Mouse (Mus musculus) neural tube, embryonic 12.5 days (tissue): ENCODE results near the gene Gm20388. TPM values are rescaled to one million over a fixed set of nuclear protein-coding genes. Genes with fewer than 3 reads are reported as not detected.

ENCODE experiments used
- ATAC-seq: fragments of 200-750 bp; cut with Nextera tagmentation; 2 replicates; pipeline ENCODE4 v1.8.0; 2017; ENCODE audit warnings: low read depth, mild to moderate bottlenecking, moderate TSS enrichment, moderate library complexity; ENCODE audit not compliant: low FRiP score
- H3K27ac ChIP-seq: fragments of 300-500 bp; sonication (generic); 2 replicates; pipeline ENCODE4 v1.5.1; 2016
- H3K27me3 ChIP-seq: fragments of 300-500 bp; sonication (generic); replicated peaks from 2 replicates; pipeline ENCODE4 v1.6.1; 2016; ENCODE audit warnings: mild to moderate bottlenecking
- H3K36me3 ChIP-seq: fragments of 300-500 bp; sonication (generic); 2 replicates; pipeline ENCODE4 v1.6.1; 2016; ENCODE audit warnings: mild to moderate bottlenecking
- H3K4me1 ChIP-seq: fragments of 300-500 bp; sonication (generic); 2 replicates; pipeline ENCODE4 v1.6.1; 2016
- H3K4me2 ChIP-seq: fragments of 300-500 bp; sonication (generic); replicated peaks from 2 replicates; pipeline ENCODE4 v1.6.1; 2016; ENCODE audit warnings: mild to moderate bottlenecking
- H3K4me3 ChIP-seq: fragments of 300-500 bp; sonication (generic); 2 replicates; pipeline ENCODE4 v1.5.1; 2016
- H3K9ac ChIP-seq: fragments of 300-500 bp; sonication (generic); 2 replicates; pipeline ENCODE4 v1.6.1; 2016; ENCODE audit warnings: mild to moderate bottlenecking
- H3K9me3 ChIP-seq: fragments of 300-500 bp; sonication (generic); 2 replicates; pipeline ENCODE4 v1.6.1; 2016; ENCODE audit warnings: mild to moderate bottlenecking
- WGBS: fragments of 180-500 bp; shearing (Covaris S2); methylation state at CpG from one replicate; pipeline ENCODE4 v1.1.7; 2016; 5-methylcytosine and 5-hydroxymethylcytosine counted together
- polyA plus RNA-seq: library from polyadenylated mRNA; unstranded; fragments of >200 nt; fragmentation: Nextera tagmentation; extraction: Ambion mirVana; gene quantifications from 2 replicates; pipeline ENCODE4 v1.2.1, GENCODE M21; 2016

Gm20388 gene
- polyA plus RNA-seq, 1 experiment from 2014 or later, result not detected

DNA sequence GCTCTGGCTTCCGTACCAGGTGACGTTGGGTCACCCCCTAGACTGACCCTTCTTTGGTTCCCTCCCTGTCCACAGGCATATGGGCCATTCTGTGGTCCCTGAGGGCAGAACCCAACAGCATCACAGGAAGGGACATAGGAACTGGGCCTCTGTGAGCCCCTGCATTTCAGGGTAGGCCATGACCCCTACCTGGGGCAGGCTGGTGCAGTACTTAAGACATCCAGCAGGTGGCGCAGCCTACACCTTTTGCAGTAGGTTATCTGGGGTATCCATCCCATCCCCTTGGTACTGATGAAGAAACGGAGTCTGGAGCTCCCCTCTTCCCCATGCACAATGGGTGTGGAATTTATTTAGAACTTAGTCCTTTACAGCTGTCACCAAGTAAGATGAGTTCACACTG is 1783.8 kb downstream of the Gm20388 start:
- Histone ChIP-seq H3K9me3 (no peaks in the 10 kb centered on the region), H3K9ac (no peak overlapping the region), H3K4me3 (no peak overlapping the region), H3K4me1 (peaks cover 10% of the 10 kb centered on the region), H3K36me3 (no peaks in the 10 kb centered on the region), H3K4me2 (no peak overlapping the region), H3K27me3 (no peaks in the 10 kb centered on the region), H3K27ac (no peak overlapping the region)
- no peak for ATAC-seq
- 50% methylated on average over 4 of the region's 4 CpGs for WGBS

DNA sequence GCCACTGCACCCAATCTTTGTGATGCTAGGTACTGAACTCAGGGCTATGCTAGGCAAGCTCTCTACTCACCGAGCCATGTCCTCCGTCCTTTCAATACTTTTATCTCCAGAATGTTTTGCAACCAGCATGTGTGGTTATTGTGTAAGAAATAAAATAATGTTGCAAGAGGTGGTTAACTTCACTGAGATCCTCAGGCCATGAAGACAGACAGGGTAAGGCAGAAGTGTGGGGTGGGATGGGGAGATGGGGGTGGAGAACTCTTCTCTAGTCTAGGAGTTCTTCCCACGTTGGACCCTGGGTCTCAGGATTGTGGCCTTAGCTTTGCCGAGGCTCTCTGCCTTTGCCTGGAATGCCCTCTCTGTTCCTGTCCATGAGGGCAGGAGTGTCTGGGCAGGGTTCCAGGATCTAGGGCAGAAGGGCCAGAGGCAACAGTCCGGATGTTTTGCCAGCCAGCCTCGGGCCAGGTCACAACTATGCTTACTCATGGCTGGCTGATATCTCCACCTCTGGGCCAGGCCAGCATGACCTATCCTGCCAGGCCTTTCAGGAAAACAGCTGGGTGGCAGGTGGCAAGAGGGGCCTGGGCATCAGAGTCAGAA is 1785.0 kb downstream of the Gm20388 start:
- 84% methylated on average over 6 of the region's 6 CpGs for WGBS
- no peak overlapping the region for H3K9ac ChIP-seq
- no peaks in the 10 kb centered on the region for H3K27me3 ChIP-seq

DNA sequence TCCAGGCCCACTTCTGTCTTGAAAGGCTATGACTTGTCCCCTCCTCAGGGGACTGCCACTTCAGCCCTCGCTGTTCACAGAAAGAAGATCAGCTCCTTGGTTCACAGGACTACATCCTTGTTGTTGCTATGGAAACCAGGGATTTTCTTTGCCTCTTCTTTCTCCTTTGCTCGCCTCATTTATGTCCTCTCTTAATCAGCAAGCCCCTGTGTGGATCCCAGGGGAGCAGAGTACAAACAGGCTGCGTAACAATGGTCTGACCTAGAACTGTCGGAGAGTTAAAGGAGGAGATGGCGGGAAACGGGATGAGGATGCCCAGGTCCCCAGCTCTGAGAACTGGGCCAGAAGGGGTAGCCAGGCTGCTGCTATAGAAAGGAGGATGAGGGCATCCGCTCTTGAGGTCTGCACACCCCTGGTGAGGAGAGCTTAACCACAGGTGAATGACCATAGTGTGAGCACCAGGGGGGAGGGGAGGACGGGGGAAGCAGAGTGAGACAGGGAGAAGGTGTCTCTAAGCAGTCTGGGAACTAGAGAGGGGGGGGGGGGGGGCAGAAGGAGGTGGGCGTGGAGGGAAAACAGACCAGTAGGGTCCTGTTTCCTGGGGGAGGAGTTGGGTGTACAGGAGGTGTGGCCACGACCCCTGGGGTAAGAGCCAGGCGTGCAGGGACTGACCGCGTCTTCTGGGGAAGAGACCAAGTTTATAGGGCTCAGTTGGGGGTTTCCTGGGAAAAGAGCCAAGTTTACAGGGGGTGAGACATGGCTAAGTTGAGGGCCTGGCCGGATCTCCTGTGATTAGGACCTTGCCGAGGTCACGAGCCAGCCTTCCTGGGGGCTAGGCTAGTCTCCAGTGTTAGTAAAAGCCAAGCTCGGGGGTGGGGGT is 1787.3 kb downstream of the Gm20388 start:
- no peaks in the 10 kb centered on the region for H3K27me3 ChIP-seq
- H3K4me3 ChIP-seq, result no peak overlapping the region
- ATAC-seq, result peak; percentile 56; the same call in 1 of the 2 replicates
- 2% methylated on average over 16 of the region's 17 CpGs for WGBS
- H3K4me1 ChIP-seq, result peaks cover 10% of the 10 kb centered on the region
- H3K27ac ChIP-seq, result no peak overlapping the region
- peak overlapping the region; percentile 13; the same call in 1 of the 2 replicates for H3K9ac ChIP-seq
- no peaks in the 10 kb centered on the region for H3K36me3 ChIP-seq
- no peaks in the 10 kb centered on the region for H3K9me3 ChIP-seq
- H3K4me2 ChIP-seq, result peak overlapping the region; percentile 48

More for the DNA sequence above, 1785.0 kb downstream of the Gm20388 start:
- no peaks in the 10 kb centered on the region for H3K9me3 ChIP-seq
- no peak overlapping the region for H3K4me2 ChIP-seq
- H3K4me1 ChIP-seq, result peaks cover 10% of the 10 kb centered on the region
- no peak overlapping the region for H3K27ac ChIP-seq
- no peak for ATAC-seq
- no peaks in the 10 kb centered on the region for H3K36me3 ChIP-seq
- H3K4me3 ChIP-seq, result no peak overlapping the region

DNA sequence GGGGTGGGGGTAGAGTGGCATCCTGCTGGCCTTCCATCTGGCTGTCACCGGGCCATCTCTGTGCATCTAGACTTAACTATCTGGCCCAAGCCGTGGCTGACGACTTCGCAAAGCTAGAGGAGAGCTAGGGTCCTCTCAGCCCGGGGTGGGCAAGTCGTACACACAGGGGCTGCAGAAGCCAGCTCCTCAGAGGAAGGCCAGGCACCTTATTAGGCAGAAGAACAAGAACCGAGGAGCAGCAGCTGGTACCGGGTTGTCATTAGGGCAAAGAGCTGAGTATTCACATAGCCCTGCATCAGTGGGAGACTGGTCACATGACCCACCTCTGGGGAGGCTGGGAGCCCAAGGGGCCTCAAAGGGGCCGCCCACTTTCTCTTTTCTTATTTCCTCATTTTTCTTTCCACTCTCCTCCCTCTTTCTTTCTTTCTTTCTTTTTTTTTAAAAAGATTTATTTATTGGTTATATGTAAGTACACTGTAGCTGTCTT is 1788.0 kb downstream of the Gm20388 start:
- H3K27ac ChIP-seq, result no peak overlapping the region
- H3K9ac ChIP-seq, result peak overlapping the region; percentile 13; the same call in 1 of the 2 replicates
- H3K4me1 ChIP-seq, result peaks cover 10% of the 10 kb centered on the region
- WGBS, result 9% methylated on average over 9 of the region's 9 CpGs
- no peaks in the 10 kb centered on the region for H3K36me3 ChIP-seq
- peak overlapping the region; percentile 48 for H3K4me2 ChIP-seq
- peak; percentile 41; the same call in 1 of the 2 replicates for ATAC-seq
- no peak overlapping the region for H3K4me3 ChIP-seq
- H3K9me3 ChIP-seq, result no peaks in the 10 kb centered on the region
- no peaks in the 10 kb centered on the region for H3K27me3 ChIP-seq

DNA sequence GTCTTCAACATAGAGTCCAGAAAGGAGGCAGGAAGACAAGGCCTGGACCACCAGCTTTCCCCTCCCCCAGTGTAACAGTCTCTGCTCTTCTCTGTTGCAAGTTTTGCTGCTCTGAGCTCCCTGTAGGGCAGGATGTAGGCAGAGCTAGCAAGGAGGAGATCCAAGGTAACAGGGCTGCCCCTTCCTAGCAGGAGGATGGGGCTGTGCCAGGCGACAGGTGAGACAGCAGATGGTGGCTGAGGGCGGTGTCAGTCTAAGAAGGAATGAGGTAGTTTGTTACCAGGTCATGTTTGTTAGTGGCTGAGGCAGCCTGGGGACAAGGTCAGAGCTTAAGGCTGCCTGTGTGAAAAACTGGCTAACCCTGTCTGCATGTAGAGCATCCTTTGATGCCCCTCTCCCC is 1789.3 kb downstream of the Gm20388 start:
- WGBS, result 94% methylated on average over 2 of the region's 2 CpGs
- H3K36me3 ChIP-seq, result no peaks in the 10 kb centered on the region
- ATAC-seq, result no peak

DNA sequence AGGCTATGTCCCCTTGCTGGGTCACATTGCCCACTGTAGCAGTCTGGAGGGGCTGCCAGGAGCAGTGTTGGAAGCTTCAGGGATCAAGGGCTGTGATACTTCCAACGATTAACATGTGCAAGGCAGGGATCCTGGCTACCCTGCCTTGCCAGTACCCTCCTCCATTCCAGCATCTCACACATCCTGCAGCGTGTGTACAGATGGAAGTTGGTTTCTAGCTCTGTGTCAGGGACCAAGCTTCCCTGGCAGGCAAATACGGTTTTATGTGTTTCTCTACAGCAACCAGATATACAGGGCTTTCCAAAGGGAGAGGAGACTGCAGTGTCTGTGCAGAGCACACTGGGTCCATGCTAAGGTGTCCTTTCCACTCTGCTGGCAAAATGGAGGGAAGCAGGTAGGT is 1794.5 kb downstream of the Gm20388 start:
- Histone ChIP-seq H3K4me1 (no peaks in the 10 kb centered on the region; the same call in 1 of the 2 replicates), H3K4me3 (no peak overlapping the region), H3K27me3 (no peaks in the 10 kb centered on the region; the same call in 1 of the 2 replicates), H3K36me3 (no peaks in the 10 kb centered on the region), H3K9me3 (no peaks in the 10 kb centered on the region), H3K9ac (no peak overlapping the region), H3K27ac (no peak overlapping the region), H3K4me2 (no peak overlapping the region)
- ATAC-seq, result no peak
- WGBS, result 69% methylated on average over 3 of the region's 3 CpGs

More for the DNA sequence above, 1789.3 kb downstream of the Gm20388 start:
- Histone ChIP-seq H3K4me1 (peaks cover 10% of the 10 kb centered on the region), H3K4me3 (no peak overlapping the region), H3K4me2 (no peak overlapping the region), H3K9ac (no peak overlapping the region), H3K9me3 (no peaks in the 10 kb centered on the region), H3K27ac (no peak overlapping the region), H3K27me3 (no peaks in the 10 kb centered on the region)

DNA sequence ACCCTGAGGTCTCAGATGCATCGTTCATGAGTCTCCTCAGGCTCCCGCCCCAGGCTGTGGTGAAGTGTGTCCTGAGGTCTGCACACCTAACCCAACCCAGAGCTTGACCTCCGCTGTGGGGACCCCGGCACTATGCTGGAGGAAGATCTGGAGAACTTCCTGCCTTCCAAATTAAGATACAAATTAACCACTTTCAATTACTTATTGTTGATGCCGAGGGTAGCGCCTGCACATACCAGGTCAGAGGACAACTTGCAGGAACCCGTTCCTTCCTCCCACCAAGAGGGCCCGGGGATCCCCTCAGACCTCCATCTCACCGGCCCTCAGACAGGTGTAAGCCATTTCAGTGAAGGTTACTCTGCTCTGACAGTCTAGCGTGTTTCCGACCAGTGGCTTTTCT is 1796.3 kb downstream of the Gm20388 start:
- no peaks in the 10 kb centered on the region for H3K36me3 ChIP-seq
- no peak overlapping the region for H3K27ac ChIP-seq
- 89% methylated on average over 11 of the region's 11 CpGs for WGBS
- no peak overlapping the region for H3K4me3 ChIP-seq
- H3K4me1 ChIP-seq, result no peaks in the 10 kb centered on the region; the same call in 1 of the 2 replicates
- H3K4me2 ChIP-seq, result no peak overlapping the region
- H3K27me3 ChIP-seq, result no peaks in the 10 kb centered on the region; the same call in 1 of the 2 replicates
- no peaks in the 10 kb centered on the region for H3K9me3 ChIP-seq
- no peak for ATAC-seq
- no peak overlapping the region for H3K9ac ChIP-seq

DNA sequence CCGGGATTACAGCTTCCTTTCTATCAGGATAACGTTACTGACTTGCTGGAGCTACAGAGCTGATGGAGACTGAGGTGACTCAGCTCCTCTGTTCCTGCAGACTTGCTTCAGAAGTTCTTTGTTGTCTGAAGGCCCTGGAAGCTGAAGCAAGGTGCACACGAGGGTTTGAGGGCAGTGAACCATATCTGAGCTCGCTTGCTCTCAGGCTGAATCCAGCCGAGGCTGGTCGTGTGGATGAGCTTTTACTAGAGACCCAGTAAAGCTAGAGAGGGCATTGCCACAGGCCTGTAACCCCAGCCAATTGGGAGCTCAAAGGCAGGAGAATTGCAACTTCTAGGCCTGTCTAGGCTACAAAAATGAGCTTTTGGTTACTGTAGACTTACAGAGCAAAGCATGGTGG is 1797.8 kb downstream of the Gm20388 start:
- no peaks in the 10 kb centered on the region; the same call in 1 of the 2 replicates for H3K4me1 ChIP-seq
- no peaks in the 10 kb centered on the region for H3K36me3 ChIP-seq
- 67% methylated on average over 6 of the region's 6 CpGs for WGBS
- H3K27me3 ChIP-seq, result no peaks in the 10 kb centered on the region; the same call in 1 of the 2 replicates
- no peaks in the 10 kb centered on the region for H3K9me3 ChIP-seq
- H3K27ac ChIP-seq, result no peak overlapping the region
- no peak for ATAC-seq
- no peak overlapping the region for H3K9ac ChIP-seq
- H3K4me3 ChIP-seq, result no peak overlapping the region
- H3K4me2 ChIP-seq, result no peak overlapping the region

DNA sequence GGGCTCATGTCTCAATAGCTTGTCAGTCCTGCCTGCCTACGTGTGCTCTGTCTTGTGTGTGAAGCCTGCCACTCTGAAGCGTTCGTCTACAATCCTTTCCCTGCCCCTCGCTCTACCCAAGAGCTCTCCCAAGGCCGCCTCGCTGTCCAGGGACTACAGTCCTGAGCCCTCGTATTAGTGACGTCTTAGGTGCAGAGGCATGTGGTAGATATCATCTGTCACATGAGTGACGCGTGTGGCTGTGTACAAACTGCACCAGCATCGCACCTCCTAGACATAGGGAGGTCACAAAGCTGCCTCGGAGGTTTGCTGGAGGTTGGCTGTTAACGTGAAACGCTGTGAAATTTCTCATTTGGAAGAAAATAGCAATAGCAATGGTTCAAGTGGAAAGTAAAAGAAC is 1806.9 kb downstream of the Gm20388 start:
- Histone ChIP-seq H3K4me1 (0 out of 2 replicates have a peak, but pooled peaks cover 6% of the 10 kb centered on the region), H3K4me2 (peak overlapping the region; percentile 47), H3K9me3 (no peaks in the 10 kb centered on the region), H3K27me3 (0 out of 2 replicates have a peak, but pooled peaks cover 8% of the 10 kb centered on the region), H3K27ac (no peak overlapping the region), H3K36me3 (no peaks in the 10 kb centered on the region), H3K4me3 (no peak overlapping the region), H3K9ac (0 out of 2 replicates have a peak overlapping the region, but pooled peaks have one; percentile 33)
- WGBS, result 54% methylated on average over 14 of the region's 14 CpGs
- ATAC-seq, result 0 out of 2 replicates have a peak, but pooled peaks have one; percentile 27

DNA sequence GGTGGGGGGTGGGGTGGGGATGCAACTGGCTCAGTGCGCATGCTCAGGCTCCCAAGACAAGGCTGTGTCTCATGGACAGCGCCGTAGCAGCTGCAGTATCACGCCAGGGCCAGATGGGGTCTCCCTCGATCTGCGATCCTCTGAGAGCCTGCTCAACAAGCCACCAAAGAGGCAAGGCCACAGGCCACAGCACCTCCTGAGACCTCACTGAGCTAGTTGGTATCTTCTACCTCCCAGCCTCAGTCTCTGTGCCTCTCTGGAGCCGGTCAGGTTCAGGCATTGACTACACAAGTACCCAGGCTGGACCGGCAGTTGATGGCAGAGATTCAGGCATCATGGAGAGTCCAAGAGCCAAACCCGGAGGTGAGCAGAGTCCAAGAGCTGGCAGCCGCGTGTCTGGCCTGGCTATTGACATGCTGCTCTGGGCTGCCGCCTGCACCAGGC is 1807.4 kb downstream of the Gm20388 start:
- no peak overlapping the region for H3K27ac ChIP-seq

DNA sequence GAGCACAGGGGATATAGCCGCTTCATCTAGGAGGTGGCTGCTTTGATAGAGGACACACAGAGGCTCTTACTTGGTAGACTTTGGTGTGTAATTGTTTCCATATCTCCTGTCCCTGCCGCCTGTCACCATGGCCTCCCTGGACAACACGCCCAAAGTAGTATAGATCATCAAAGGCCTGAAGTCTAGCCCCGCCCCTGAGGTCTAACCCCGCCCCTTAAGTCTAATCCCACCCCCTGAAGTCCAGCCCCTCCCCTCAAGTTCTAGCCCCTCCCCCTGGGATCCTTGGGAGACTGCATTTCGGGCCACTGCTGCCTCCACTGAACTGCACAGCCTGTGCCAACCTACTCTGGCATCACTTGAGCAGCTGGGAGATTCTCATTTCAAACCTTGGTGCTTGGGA is 1808.3 kb downstream of the Gm20388 start:
- H3K9me3 ChIP-seq, result no peaks in the 10 kb centered on the region
- 62% methylated on average over 6 of the region's 6 CpGs for WGBS
- H3K9ac ChIP-seq, result no peak overlapping the region
- no peak overlapping the region for H3K4me3 ChIP-seq
- no peak overlapping the region for H3K27ac ChIP-seq
- 0 out of 2 replicates have a peak, but pooled peaks cover 8% of the 10 kb centered on the region for H3K27me3 ChIP-seq
- ATAC-seq, result no peak
- H3K36me3 ChIP-seq, result no peaks in the 10 kb centered on the region
- 0 out of 2 replicates have a peak, but pooled peaks cover 6% of the 10 kb centered on the region for H3K4me1 ChIP-seq
- no peak overlapping the region for H3K4me2 ChIP-seq

More for the DNA sequence above, 1807.4 kb downstream of the Gm20388 start:
- WGBS, result 26% methylated on average over 12 of the region's 12 CpGs
- H3K4me3 ChIP-seq, result no peak overlapping the region
- H3K36me3 ChIP-seq, result no peaks in the 10 kb centered on the region
- H3K27me3 ChIP-seq, result 0 out of 2 replicates have a peak, but pooled peaks cover 8% of the 10 kb centered on the region
- H3K4me2 ChIP-seq, result peak overlapping the region; percentile 47
- no peaks in the 10 kb centered on the region for H3K9me3 ChIP-seq
- peak; percentile 80 for ATAC-seq
- H3K4me1 ChIP-seq, result 0 out of 2 replicates have a peak, but pooled peaks cover 6% of the 10 kb centered on the region
- no peak overlapping the region for H3K9ac ChIP-seq

DNA sequence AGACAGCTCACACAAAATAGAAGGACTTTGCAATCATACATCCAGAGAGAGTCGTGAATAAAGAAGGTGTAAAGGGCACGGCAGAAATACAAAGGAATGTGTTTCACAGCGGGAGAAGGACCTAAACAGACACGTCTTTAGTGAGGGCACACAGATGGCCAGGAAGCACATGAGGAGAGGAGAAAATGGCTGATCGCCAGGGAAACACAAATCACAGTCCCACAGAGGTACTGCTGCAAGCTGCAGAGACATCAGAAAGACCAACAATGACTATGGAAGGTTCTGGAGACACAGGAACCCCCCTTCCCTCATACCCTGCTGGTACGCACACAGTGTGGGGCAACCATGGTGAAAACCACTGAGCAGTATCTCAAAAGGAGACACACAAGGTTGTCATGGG is 1810.4 kb downstream of the Gm20388 start:
- ATAC-seq, result no peak
- Histone ChIP-seq H3K36me3 (no peaks in the 10 kb centered on the region), H3K9ac (no peak overlapping the region), H3K4me3 (no peak overlapping the region), H3K27ac (no peak overlapping the region), H3K27me3 (0 out of 2 replicates have a peak, but pooled peaks cover 6% of the 10 kb centered on the region), H3K4me1 (no peaks in the 10 kb centered on the region), H3K9me3 (no peaks in the 10 kb centered on the region), H3K4me2 (no peak overlapping the region)
- 46% methylated on average over 6 of the region's 6 CpGs for WGBS
